Mouse (Mus musculus): ENCODE results near the gene Ddx23. TPM values are rescaled to one million over a fixed set of nuclear protein-coding genes. Genes with fewer than 3 reads are reported as not detected.

The Ddx23 gene
- total RNA-seq, 2 experiments from 2014 or later = 45.1 to 48.1 TPM

DNA sequence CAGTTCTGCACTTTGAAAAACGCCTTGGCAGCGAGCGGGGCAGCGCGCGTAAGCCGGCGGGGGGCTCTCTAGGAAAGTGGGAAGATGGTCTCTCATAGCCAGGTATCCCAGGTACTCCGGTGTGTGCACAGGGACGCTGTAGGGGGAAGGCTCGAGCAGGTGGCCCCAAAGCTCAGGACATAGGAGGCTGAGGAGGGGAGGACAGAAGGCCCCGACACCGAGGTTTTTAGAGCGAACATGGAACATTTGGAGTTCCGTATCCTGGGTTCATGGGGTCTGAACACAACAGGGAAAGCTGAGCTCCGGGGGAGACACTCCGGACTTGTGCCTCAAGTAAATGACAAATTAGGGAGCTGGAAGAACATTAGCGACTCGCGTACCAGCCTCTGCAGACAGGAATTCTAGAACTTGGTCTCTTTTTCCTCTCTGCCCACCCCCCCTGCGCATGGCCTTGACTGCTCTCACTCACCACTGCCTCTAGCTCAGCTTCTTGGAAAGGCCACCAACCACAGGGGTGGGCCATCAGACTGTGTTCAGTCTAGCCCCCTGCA, 27.3 kb downstream of the Ddx23 start:
- DNase-seq = no peak
- intact Hi-C loops (cut with DNase I; ENCODE audit: low total_unique reads) = no loop called here

DNA sequence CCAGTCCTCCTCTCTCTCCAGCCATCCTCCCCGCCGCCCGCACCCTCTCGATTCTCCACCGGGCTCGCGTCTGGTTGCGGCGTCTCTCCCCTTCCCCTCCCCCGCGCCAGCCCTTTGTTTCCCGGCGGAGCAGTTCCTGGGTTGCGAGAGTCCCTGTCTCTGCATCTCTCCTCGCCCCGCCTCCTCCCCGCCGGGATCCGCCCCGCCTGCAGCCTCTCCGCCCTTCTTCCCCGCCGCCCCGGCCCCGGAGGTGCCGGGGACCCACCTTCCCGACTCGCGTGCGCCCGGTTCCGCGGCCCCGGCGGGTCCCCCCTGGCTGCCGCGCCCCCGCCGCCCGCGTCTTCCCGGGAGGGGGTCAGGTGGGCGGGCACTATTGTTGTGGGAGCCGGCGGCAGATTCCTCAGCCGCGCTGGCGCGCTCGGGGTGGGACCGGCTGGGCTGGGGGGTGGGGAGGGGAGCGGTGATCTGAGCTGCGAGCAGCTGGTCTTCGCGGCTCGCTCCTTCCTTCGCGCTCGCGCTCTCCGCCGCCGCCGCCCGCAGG, 28.1 kb downstream of the Ddx23 start:
- intact Hi-C loops (cut with DNase I; ENCODE audit: low total_unique reads) = no loop called here
- peak; percentile 82 for DNase-seq

DNA sequence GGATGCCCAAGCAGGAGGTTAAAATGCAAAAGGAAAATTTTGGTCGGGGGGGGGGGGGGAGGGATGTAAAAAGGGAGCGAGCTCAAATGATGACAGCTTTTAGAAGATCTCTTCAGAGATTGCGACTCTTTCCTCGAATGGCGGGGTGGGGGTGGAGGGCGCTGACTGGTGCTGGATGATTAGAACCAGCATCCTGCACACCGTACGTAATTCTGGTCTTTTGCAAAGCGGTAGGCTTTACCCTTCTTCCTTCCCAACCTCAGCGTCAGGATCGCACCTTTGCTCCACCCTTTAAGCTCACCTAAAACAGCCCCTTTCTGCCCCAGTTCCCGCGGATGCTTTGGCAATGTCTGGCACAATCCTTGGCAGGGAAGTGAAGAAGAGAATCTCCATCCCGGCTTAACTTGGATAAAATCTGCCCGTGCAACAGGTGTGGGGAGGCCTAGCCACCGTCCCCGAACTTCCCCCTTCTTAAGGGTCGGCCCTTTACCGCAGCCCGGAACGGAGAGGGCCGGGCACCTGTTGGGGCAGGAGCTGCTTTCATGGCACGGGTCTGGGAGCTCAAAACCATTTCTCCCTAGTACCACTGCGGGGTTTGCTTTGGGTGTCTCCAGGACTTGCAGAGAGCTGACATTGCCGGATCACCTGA, 28.7 kb downstream of the Ddx23 start:
- DNase-seq = no peak
- intact Hi-C loops (cut with DNase I; ENCODE audit: low total_unique reads) = loop anchor here (2.0 kb wide), 1 partner anchor 67 kb away; no protein-coding TSS in a partner anchor

DNA sequence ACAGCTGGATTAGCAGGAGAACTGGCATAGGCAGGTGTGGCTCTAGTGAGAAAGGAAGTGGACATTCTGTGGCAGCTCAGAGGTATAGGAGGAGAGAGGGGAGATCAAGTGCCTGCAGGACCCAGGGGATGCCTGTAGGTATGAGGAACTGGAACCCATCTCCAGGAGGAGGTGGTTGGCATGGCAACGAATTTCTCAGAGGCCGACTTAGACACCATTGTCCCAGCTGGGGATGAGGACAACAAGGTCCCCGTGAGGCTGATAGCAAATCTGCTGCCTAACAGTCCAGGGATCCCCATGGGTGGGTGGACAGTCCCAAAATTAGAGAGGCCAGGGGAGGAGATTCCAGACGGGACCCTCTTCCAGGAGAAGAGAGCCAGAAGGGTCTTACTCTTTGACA, 29.8 kb downstream of the Ddx23 start:
- DNase-seq = no peak
- intact Hi-C loops (cut with DNase I; ENCODE audit: low total_unique reads) = loop anchor here (2.0 kb wide), 1 partner anchor 68 kb away; no protein-coding TSS in a partner anchor

DNA sequence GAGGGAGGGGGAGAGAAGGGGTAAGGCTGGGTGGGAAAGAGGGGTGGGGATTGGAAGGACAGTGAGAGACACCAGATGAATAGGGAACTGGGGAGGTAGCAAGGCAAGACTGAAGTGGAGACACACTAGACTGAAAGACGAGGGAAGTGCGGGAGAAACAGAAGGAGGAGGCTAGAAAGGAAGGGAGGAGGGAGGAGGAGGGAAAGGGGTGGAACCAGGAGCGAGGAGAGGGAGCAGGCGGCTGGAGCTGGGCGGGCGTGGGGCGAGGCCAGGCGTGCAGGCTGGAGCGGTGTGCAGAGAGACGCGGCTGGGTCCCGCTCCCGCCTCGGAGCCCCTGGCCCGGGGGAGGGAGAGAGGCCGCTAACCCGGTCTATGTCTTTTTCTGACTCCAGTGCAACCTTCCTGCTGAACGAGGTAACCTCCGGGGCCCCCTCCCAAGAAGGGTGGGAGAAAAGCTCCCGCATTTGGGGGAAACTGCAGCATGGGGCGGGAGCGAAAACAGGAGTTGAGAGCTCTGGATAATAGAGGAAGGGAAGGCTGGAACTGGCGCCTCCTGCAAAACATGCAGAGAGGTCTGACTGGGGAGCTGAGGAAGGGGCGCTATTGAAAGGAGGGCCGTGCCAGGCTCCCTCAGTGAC, 30.5 kb downstream of the Ddx23 start:
- peak; percentile 77 for DNase-seq
- intact Hi-C loops (cut with DNase I; ENCODE audit: low total_unique reads) = loop anchor here (2.0 kb wide), 1 partner anchor 69 kb away; no protein-coding TSS in a partner anchor

DNA sequence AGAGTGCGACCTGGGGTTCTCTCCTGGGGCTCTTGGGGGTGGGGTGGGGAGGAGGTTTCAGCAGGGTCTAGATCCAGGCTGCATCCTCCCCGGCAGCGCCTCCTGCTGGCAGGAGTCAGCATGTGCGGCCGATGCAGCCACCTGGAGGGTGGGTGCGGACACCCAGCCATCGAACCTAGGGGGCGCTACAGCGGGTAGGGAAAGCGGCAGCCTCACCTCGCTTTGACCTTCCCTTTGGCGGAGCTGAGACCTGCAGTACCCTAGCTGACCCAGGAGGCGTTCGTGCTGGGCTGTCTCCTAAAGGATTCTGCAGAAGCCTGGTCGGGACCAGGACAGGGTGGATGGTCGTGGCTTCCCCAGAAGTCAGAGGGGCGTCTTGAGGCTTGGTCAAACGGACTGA, 31.2 kb downstream of the Ddx23 start:
- peak; percentile 90 for DNase-seq
- intact Hi-C loops (cut with DNase I; ENCODE audit: low total_unique reads) = no loop called here

DNA sequence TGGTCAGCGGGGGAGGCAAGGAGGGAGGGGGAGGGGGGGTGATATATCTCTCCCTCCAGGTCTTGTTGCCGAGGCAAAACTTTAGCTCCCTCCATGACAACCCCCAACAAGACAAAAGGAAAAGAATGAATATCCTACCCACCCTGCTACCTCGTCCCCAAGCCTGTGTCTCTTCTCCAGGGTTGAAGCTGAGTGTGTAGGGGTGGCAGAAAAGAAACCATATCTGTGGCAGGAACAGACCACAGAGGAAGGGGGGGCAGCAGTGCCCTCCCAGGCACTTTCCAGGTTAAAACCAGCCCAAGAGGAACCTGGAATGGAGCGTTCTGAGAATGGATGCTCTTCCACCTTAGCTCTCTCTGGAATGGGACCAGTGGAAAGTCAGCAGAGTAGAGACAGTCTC, 32.2 kb downstream of the Ddx23 start, which contains the start of gene Cacnb3:
Gene Cacnb3, plus strand, starts transcription at position 301 of the 400 bp plus-strand sequence.
- intact Hi-C loops (cut with DNase I; ENCODE audit: low total_unique reads) = no loop called here
- DNase-seq = no peak

DNA sequence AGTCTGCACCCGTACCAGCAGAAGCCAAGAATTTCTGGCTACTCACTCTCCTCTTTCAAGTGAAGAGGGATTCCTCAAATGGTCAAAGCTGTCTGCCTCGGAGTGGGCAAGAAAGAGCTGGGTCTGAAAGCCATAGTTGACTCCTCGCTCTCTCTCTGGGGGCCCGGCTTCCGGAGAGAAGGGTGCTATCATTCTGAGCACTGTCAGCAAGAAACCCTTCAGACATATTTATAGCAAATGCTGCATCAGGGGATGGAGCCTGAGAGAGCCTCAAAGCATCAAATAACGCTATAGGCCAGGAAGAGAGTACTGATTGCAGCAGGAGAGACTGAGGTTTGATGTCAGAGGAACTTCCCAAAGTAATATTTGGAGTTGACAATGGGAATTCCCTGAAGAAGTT, 33.2 kb downstream of the Ddx23 start:
- no peak for DNase-seq
- intact Hi-C loops (cut with DNase I; ENCODE audit: low total_unique reads) = loop anchor here (2.0 kb wide), 1 partner anchor 29 kb away; no protein-coding TSS in a partner anchor

DNA sequence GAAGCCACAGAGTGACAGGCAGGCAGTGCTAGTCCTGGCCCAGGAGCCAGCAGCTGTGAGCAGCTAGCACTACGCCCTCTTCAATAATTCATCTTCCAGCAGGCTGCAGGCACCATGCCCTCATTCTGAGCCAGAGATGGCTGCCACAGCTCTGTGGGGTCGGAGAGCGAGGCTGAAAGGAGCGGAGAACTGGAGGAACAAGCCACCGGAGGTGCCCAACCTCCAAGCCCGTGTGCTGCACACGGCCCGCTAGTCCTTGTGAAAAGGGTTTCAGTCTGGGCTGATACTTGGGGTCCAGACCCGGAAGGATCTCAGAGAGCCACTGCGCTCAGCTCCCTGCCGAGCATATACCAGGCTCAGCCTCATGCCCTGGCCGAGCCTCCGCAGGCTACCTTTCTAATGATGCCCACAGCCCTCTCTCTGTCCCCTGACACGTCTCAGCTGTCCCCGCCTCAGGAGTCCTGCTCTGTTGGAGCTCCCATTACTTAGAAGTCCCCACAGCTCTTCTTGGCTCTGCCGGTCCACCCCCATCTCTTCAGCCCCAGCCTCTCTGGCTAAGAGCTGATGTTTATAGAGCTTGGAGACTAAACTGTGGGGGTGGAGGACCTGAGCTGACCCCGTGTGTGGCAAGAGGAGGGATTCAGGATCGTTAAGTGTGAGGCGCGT, 34.0 kb downstream of the Ddx23 start:
- intact Hi-C loops (cut with DNase I; ENCODE audit: low total_unique reads) = loop anchor here (2.0 kb wide), 1 partner anchor 28 kb away; no protein-coding TSS in a partner anchor
- peak; percentile 67 for DNase-seq

DNA sequence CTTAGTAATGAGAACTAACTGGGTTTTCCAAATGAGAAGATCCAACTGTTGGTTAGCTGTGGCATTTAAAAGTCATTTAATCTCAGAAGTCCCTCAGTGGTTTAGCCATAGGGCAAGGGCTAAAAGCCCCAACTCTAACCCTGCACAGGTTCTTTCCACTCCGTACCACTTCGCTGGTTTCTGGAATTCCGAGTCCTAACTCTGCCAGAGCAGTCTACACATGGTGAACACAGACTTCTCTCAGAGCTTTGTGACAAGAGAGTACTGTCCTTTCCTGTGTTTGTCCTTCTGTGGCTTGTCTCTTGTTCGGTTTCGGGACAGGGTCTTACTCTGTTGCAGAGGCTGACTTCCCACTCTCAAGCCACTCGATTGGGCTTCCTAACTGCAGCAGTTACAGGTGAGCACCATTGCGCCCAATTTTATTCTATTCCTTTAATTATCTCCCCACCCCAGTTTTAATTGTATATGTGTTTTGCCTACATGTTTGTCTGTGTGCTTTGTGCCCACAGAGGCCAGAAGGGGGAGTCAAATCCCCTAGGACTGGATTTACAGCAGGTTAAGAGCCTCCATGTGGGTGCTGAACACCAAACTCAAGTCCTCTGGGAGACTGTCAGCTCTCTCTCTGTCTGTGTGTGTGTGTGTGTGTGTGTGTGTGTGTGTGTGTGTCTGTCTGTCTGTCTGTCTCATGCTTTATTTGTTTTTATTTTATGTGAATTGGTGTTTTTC, 36.0 kb downstream of the Ddx23 start:
- DNase-seq = no peak
- intact Hi-C loops (cut with DNase I; ENCODE audit: low total_unique reads) = no loop called here

DNA sequence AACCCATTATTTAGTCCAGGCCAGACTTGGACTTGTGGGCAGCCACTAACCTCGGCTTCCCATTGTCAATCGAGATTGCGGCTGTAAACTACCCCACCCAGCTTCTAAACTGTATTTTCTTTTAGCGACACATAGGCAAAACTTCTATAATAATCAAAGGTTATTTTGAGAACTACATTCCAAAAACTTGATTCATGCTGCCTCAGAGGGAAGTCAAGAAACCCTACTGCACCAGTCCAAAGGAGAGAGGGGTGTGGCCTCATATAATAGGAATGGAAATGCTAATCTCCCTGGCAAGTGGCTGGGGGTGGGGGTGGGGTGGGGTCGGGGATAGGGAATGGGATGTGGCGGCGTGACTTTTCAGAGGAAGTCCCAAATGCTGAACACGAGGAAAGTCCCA, 36.6 kb downstream of the Ddx23 start:
- intact Hi-C loops (cut with DNase I; ENCODE audit: low total_unique reads) = no loop called here
- DNase-seq = no peak

DNA sequence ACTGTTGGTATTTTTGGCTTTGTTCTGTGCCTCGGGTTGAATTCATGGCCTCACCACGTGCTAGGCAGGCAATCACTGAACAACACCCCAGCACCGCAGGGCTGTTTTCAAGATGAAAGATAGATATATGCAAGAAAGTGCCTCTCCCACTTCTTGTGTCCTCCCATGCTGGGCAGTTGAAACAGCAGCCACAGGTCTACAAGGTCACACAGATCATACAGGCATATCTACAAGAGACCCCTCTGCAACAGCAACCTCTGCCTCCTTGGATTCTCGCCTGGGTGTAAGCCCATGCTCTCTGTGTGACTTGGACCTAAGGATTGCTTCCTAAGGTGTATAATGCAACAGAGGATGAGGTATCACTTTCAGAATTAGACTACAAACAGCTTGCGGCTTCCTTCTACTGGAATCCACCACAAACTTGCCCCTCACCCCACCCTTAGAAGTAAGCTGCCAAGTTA, 39.3 kb downstream of the Ddx23 start:
- intact Hi-C loops (cut with DNase I; ENCODE audit: low total_unique reads) = no loop called here
- no peak for DNase-seq

DNA sequence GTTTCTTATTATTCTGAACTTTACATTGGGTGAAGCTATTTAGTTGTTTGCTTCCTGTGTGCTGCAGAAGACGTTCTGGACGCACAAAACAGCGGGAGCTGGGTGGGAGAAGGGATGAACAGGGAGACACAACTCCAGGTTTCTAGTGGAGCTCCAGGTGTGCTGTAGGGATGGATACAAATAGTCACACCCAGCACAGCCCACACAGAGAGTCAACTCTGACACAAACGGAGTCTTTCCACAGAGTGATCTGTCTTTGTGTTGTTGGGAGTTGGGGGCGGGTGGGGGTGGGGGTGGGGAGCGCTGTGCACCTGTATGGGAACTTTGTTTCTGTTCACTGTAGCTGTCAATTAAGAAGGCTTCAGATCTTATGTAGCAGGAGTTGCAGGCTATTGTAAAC, 40.0 kb downstream of the Ddx23 start:
- no peak for DNase-seq
- intact Hi-C loops (cut with DNase I; ENCODE audit: low total_unique reads) = no loop called here

DNA sequence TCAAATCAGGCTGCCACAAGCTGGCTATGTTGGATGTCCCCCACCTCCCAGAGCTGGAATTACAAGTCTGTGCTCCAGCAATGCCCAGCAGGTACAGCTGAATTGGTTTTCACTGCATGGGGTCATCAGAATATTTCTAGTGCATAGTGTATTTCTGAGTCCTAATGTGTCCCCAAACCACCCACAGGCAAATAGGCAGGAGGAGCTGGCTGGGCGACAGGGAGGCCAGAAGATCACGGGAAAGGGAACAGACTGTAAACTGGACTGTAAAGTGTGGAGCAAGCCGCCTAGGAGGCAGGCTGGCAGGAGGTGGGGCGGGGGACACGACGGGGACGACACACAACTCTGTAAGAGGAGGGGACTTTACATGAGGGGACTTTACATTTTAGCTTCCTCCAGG, 40.5 kb downstream of the Ddx23 start:
- no peak for DNase-seq
- intact Hi-C loops (cut with DNase I; ENCODE audit: low total_unique reads) = no loop called here

DNA sequence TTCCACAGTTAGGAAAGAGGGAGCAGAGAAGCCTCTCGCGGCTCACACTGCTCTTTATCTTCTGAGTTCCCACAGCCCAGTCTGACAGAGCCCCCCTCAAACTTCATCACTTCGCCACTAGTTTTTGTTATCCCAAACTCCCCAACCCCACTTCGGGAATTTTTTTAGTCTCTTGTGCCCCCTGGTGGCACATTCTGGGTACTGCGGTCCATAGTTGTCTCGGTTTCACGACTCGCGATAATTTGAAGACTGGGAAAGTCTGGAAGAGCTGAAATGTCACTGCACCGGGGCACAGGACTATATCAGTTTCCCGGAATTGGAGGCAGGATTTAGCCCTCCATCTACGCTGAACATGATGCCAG, 45.5 kb downstream of the Ddx23 start:
- intact Hi-C loops (cut with DNase I; ENCODE audit: low total_unique reads) = loop anchor here (2.0 kb wide), 2 partner anchors 36 to 106 kb away; no protein-coding TSS in a partner anchor
- peak; percentile 65 for DNase-seq

DNA sequence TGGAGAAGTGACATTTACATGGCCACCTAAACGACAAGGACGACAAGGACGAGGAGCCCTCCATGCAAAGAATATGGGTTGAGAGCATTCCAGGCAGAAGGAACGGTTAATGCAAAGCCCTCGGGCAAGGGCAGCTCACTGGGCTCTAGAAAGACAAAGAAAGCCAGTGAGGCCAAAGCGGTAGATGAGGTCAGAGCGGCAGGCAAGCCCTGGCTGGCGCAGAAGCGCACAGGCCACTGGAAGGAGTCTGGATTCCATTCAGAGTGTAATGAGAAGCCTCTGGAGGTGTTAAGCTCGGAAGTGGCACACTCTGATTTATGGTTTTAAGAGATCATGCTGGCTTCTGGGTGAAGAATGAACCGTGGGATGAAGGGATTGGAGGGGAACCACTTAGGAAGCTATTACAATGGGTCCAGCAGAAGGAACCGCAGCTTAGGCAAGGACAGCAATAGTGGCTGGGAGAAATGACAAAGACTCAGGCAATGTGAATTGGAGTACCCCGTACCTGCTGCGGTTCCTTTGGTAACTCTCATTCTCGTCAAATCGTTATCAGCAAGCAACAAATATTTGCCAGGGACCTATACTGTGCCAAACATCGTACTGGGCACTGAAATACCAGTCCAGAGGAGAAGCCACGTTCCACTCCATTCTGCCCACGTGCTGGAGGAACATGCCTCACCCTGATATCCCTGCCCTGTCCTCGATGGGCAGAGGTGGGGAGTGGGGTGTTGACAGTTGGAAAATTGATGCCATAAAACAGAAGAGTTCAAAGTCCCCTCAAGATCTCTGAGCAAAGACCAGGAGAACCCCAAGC, 46.1 kb downstream of the Ddx23 start:
- intact Hi-C loops (cut with DNase I; ENCODE audit: low total_unique reads) = loop anchor here (2.0 kb wide), 2 partner anchors 36 to 106 kb away; no protein-coding TSS in a partner anchor
- DNase-seq = no peak

DNA sequence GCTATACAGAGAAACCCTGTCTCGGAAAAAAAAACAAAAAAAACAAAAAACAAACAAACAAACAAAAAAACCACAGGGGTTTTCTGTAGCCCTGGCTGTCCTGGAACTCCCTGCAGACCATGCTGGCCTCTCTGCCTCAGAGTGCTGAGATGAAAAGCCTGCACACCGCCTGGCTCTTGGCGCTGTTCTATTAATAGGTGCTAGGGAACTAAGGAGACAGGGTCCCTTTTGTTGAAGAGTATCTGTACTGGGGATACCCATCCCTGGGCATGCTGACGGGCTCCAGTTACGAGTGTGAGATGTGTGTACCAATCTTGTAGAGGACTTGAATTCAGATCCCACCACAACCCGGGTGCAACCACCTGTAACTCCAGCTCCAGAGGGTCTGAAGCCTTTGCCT, 46.9 kb downstream of the Ddx23 start:
- intact Hi-C loops (cut with DNase I; ENCODE audit: low total_unique reads) = loop anchor here (2.0 kb wide), 2 partner anchors 35 to 105 kb away; no protein-coding TSS in a partner anchor
- no peak for DNase-seq

DNA sequence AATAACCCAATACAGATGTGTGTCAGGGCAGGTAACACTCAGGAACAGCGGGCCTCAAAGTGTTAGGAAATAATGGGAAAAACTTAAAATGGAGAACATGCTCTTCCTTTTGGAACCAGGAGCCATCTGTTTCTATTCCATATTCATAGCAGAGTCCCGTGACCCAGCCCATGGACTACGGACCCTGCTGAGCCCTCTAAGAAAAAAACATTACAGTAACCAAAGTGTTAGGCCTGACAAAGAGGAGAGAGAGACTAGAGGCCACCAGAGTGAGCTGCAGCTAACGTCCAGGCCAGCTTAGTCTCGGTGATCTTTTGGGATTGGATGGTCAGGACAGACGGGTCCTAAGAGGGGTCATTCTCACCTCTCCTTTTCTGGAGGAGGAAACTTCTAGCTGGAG, 47.7 kb downstream of the Ddx23 start:
- intact Hi-C loops (cut with DNase I; ENCODE audit: low total_unique reads) = loop anchor here (5.0 kb wide), 1 partner anchor 1357 kb away; the partner anchor contains the start of gene Larp4
- no peak for DNase-seq

All from gastrocnemius, postnatal 14 days (tissue).